In genomic region chr10:45486603-45486946, GRCm38 (mm10) we compare ENCODE assay signal across 9 mouse cellular contexts. TPM values are rescaled to one million over a fixed set of nuclear protein-coding genes. Genes with fewer than 3 reads are reported as not detected.
A peak's percentile ranks its signal among the peaks of the same experiment; 100 is the strongest.
DNase-seq lines count a peak whose midpoint lies in the region; ATAC-seq and TF ChIP-seq lines count a peak whose summit lies in the region.
"Had no signal": no experiment of that assay in that cellular context is flagged by ENCODE, and none has a peak within 500 bp of the region (broad histone marks: within the 10 kb centered on the region; RNA-seq: fewer than 3 reads in every experiment).

No protein-coding gene starts in this region.

- no peaks in the 10 kb centered on the region for H3K36me3 ChIP-seq in heart, embryonic 14.5 days (ENCODE audit: control insufficient read depth, insufficient read depth, low read length)
- H3K36me3 ChIP-seq in heart, postnatal 0 days (replicated peaks; ENCODE audit: control insufficient read depth, insufficient read depth, low read length) = no peaks in the 10 kb centered on the region
- H3K36me3 ChIP-seq in midbrain, embryonic 10.5 days = no peaks in the 10 kb centered on the region

- peaks cover 0 to 4% of the 10 kb centered on the region in 2 experiments; a peak in 1 of 4 replicates for H3K4me1 ChIP-seq in heart, embryonic 14.5 days (ENCODE audit: control insufficient read depth in 2 of 2, insufficient read depth in 2 of 2, low read length in 2 of 2)
- H3K4me1 ChIP-seq in brown adipose tissue, adult 24 weeks (ENCODE audit: control insufficient read depth, insufficient read depth, insufficient read length, low read length) = 0 out of 2 replicates have a peak, but pooled peaks cover 3% of the 10 kb centered on the region
- no peaks in the 10 kb centered on the region for H3K4me1 ChIP-seq in heart, postnatal 0 days (ENCODE audit: control insufficient read depth, insufficient read depth)
- H3K4me1 ChIP-seq in midbrain, embryonic 10.5 days = peaks cover 33% of the 10 kb centered on the region

- H3K9ac ChIP-seq in heart, embryonic 14.5 days (ENCODE audit: low read length) = peak overlapping the region; percentile 68
- H3K9ac ChIP-seq in heart, postnatal 0 days (replicated peaks; ENCODE audit: low read depth, low read length) = no peak overlapping the region

- peak; percentile 31; the same call in 1 of the 2 replicates for ATAC-seq in heart, embryonic 14.5 days (ENCODE audit: insufficient number of reproducible peaks, insufficient read depth, low FRiP score, low read depth)
- no peak for ATAC-seq in heart, postnatal 0 days (ENCODE audit: insufficient read depth, low read depth)

- H3K4me2 ChIP-seq in heart, embryonic 14.5 days (ENCODE audit: low read length) = peak overlapping the region; percentile 100
- peak overlapping the region; percentile 98 for H3K4me2 ChIP-seq in heart, postnatal 0 days (ENCODE audit: low read depth, low read length)

- intact Hi-C loops in heart, postnatal 25 days (cut with DNase I) = no loop called here

- TF ChIP-seq EP300 in heart, postnatal 0 days (IDR thresholded peaks at IDR 0.05; ENCODE audit: low read depth) = no peak

- H3K4me3 ChIP-seq in heart, embryonic 14.5 days (ENCODE audit: control insufficient read depth in 1 of 2, insufficient read depth in 1 of 2, low read depth in 1 of 2, low read length in 2 of 2) = peak overlapping the region; percentile 52 to 70
- peak overlapping the region; percentile 54 for H3K4me3 ChIP-seq in brown adipose tissue, adult 24 weeks (ENCODE audit: insufficient read depth, low read depth, low read length)
- peak overlapping the region; percentile 82 for H3K4me3 ChIP-seq in heart, postnatal 0 days (ENCODE audit: low read depth, low read length)
- H3K4me3 ChIP-seq in midbrain, embryonic 10.5 days = peak overlapping the region; percentile 77

- WGBS in heart, embryonic 14.5 days = under 1% methylated on average over 39 of the region's 40 CpGs
- 1% methylated on average over 40 of the region's 40 CpGs for WGBS in heart, postnatal 0 days
- under 1% methylated on average over 40 of the region's 40 CpGs for WGBS in midbrain, embryonic 10.5 days

- no peak overlapping the region for H3K27ac ChIP-seq in heart, embryonic 14.5 days (replicated peaks in 1 of 2; ENCODE audit: control insufficient read depth in 1 of 2, insufficient read depth in 1 of 2, low read depth in 2 of 2, low read length in 2 of 2)
- no peak overlapping the region for H3K27ac ChIP-seq in brown adipose tissue, adult 24 weeks (replicated peaks; ENCODE audit: low read depth, low read length)
- no peak overlapping the region for H3K27ac ChIP-seq in heart, postnatal 0 days (ENCODE audit: low read depth)
- peak overlapping the region; percentile 96 for H3K27ac ChIP-seq in midbrain, embryonic 10.5 days (replicated peaks)

- TF ChIP-seq CTCF in heart, postnatal 0 days (IDR thresholded peaks at IDR 0.05; ENCODE audit: low read depth) = no peak

- no peaks in the 10 kb centered on the region for H3K9me3 ChIP-seq in heart, embryonic 14.5 days (ENCODE audit: control insufficient read depth, low read length)
- no peaks in the 10 kb centered on the region for H3K9me3 ChIP-seq in heart, postnatal 0 days (replicated peaks; ENCODE audit: control insufficient read depth, low read length)
- no peaks in the 10 kb centered on the region for H3K9me3 ChIP-seq in midbrain, embryonic 10.5 days (replicated peaks)

- DNase-seq in heart, postnatal 25 days (ENCODE audit: low spot score) = no peak
- DNase-seq in heart, postnatal 0 days (ENCODE audit: low spot score) = no peak
- peak; percentile 89 for DNase-seq in midbrain, embryonic 10.5 days (ENCODE audit: low spot score)
- no peak for DNase-seq in left cerebral cortex, adult 8-10 months (ENCODE audit: low spot score in 2 of 2)
- DNase-seq in ovary, postnatal 14 days (ENCODE audit: low spot score) = no peak
- no peak for DNase-seq in adrenal gland, adult 18-20 months (ENCODE audit: low spot score in 2 of 2)

- H3K27me3 ChIP-seq in heart, embryonic 14.5 days (ENCODE audit: control insufficient read depth, insufficient read depth, low read length) = peaks cover 24% of the 10 kb centered on the region
- peaks cover 34% of the 10 kb centered on the region for H3K27me3 ChIP-seq in heart, postnatal 0 days (ENCODE audit: control insufficient read depth, insufficient read depth, low read length)
- H3K27me3 ChIP-seq in midbrain, embryonic 10.5 days (ENCODE audit: low read depth, poor library complexity, severe bottlenecking) = peaks cover 7% of the 10 kb centered on the region

RNA-seq across cellular contexts. Expression of gene Lin28b, which starts 0.4 kb away (rescaled TPM):
- polyA plus RNA-seq in heart, embryonic 14.5 days (2014; fragmentation: Nextera tagmentation; extraction: Ambion mirVana) = 3.0 and 3.2 TPM in 2 replicates
- under 1 TPM; 0.11 to 0.18 TPM for total RNA-seq in heart, postnatal 25 days (2021)
- polyA plus RNA-seq in brown adipose tissue, adult 24 weeks (2012; ENCODE audit: insufficient read depth, insufficient read length, missing spikeins) = not detected in 2 replicates
- total RNA-seq in heart, postnatal 0 days (2014; rRNA removed; ENCODE audit: low replicate concordance) = 0.23 and 0.85 TPM in 2 replicates
- 1.2 and 1.3 TPM in 2 replicates for polyA plus RNA-seq in heart, postnatal 0 days (2015; fragmentation: Nextera tagmentation; extraction: Ambion mirVana)
- 37.9 and 52.7 TPM in 2 replicates for polyA plus RNA-seq in midbrain, embryonic 10.5 days (2016; fragmentation: Nextera tagmentation; extraction: Ambion mirVana)
- 1 to 10 TPM; 5.8 to 7.8 (median 6.3) TPM for total RNA-seq in left cerebral cortex, adult 8-10 months (2022)
- under 1 TPM in 1 of 2 experiments, not detected in 1; 0.06 TPM for total RNA-seq in adrenal gland, adult 18-20 months (2021)
- total RNA-seq: gastrocnemius, postnatal 4 days had no signal
